Mouse (Mus musculus) ZHBTc4 (cell line): ENCODE data around the gene Hp.

Experiments
- DNase-seq: peaks from one replicate; pipeline ENCODE4 v3.0.0-alpha.2; 2011; ENCODE audit warnings: low read depth, low spot score

Hp gene

DNA sequence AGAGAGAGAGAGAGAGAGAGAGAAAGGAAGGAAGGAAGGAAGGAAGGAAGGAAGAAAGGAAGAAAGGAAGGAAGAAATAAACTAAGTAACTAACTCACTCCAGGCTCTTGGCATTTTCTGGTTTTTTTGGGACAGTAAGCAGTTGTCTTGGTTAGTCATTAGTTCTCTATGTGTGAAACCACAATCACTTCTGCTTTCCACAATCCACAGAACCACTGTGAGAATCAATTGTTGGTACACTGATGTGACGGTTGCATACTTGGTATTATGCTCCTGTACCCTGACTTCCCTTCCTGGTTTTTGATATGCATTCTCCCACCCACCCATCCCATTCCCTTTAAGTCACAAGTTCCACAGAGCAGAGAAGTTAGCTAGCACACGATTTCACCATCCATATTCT lies 15.1 kb downstream of the Hp start:
- no peak for DNase-seq

DNA sequence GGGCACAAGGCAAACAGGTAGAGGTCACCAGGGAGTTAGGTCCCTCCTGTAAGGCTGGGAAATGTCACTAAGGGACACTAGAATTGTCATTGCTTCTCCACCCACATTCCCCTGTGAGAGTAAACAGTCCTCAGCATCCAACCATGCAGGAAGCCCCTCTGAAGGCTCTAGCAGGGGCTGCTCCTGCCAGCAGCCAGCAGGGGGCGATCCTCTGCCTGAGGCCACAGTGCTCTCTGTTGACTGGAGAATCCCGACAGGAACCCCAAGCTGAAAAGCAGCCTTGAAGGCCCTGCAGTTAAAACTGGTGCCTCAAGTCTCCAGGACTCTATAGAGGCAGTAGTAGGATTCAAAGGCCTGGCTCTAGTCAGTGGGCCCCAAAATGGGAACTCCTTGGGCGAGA lies 27.3 kb downstream of the Hp start:
- peak; percentile 72 for DNase-seq

DNA sequence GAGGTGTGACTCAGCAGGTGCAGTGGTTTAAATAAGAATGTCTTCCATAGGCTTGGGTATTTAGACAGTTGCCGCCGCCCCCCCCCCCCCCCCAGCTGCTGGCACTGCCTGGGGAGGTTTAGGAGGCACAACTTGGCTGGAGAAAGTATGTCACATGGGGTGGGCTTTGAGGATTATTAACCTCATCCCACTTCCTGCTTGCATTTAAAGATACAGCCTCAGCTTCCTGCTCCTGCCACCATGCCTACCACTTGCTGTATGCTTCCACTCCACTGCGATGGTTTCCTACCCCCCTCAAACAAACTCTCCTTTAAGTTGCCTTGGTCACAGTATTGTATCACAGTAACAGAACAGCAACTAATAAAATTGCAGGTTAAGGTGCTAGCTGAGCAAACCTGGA lies 34.9 kb downstream of the Hp start:
- no peak for DNase-seq

DNA sequence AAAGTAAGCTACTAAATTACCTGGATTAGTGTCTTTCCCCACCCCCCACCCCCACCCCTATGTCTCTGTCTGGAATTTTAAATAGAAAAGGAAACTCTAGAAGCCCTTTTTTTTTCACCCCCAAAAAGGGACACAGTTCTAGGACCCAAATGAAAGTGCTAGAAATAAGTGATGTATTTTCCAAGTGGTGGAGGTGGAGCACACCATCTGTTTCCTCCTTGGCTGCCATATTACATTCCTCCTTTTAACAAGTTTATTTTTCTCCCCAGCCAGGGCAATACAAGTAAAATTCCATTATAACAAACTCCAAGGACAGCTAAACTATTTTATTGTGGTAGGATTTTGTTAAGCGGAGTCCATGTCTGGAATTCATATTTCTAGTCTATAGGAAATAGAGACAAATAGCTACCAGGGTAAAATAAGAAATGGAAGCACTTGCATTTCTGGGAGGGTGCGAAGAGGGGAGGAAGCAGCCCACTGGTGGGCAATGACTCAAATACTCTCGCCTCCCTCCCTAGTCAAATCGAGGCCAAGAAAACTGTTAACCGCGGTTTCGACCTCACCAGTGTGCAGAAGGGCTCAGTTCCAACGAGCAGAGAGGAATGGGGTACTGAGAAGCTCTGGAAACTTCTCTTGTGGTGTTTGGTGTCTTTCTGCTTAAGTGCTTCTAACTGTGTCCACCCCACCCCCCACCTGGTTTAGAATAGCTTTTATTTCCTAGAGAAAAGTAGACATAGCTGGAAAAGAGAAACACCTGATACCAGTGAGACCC lies 36.0 kb downstream of the Hp start:
- no peak for DNase-seq

DNA sequence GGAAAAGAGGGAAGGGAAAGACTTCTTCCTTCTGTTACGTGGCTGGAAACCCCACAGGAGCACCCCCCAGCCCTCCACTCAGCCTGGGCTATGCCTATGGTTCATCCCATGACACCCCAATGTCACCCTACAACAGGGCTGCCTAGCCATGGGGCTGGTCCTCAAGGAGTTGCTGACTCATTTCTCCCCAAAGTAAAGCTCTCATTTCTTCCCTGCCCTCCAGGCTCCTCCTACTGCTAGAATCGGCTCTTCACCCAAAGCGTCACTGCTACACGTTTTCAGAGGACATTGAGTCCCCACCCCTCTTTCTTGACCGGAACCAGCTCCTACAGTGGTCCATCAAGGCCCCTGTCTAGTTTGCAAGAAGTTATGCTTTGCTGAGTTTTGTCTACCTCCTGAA lies 36.8 kb downstream of the Hp start:
- DNase-seq = no peak

DNA sequence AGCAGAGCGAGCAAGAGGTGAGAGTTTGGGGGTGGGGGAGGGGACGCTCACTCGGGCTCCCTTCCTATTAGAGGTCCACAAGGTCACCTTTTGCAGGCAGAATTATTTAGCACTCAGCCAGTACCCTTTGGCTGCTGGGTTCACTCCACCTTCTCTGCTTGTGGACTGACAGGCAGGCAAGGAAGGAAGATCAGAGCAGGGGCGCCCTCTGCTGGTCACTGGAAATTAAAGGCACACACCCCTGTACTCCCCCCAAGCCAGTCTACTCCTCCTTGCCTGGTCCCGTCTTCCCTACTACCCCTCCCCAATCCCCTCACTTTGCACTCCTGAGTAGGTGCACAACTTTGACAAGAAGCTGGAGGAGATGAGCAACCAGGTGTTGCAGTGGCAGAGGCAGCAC lies 42.3 kb downstream of the Hp start:
- peak; percentile 91 for DNase-seq

DNA sequence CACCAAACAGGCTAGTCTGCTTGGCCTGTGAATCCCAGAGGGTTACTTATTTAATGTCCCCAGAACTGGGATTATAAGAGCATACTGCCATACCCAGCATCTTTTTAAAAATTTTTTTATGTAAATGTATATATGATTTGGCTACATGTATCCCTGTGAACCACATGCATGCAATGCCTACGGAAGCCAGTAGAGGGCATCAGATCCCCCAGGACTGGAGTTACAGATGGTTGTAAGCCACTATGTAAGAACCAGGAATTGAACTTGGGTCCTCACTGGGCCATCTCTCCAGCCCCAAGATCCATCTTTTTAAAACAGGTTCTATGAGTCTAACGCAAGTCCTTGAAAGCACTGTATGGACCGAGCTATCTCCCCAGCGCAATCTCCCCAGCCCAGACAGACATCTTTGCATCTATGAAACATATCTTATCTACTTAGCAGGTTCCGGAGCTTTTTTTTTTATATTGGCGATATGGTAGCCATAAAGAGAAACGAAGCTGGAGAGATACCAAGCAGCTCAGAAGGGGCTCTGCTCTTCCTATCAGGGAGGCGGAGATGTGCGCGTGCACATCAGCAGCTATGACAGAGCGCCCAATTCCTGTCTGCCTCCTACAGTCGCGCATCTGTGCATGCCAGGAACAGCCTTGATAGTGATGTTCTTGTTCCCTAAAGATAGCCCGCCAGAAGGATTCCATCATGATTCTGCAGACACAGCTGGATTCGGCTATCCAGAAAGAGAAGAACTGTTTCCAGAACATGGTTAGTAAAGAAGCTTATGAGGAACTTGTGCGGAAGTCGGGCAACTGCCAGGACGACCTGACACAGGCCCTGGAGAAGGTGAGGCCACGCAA lies 43.6 kb downstream of the Hp start:
- peak; percentile 77 for DNase-seq
